Mouse (Mus musculus): ENCODE measurements around the gene Milr1. TPM values are rescaled to one million over a fixed set of nuclear protein-coding genes. Genes with fewer than 3 reads are reported as not detected.
"Not testable (repeated sequence)": the region's sequence is repeated elsewhere in the genome, so short reads cannot be mapped to it uniquely, and the experiment has no call there.

The Milr1 gene
- polyA plus RNA-seq, 1 experiment from 2014 or later = 2.7 TPM

GRCm38 (mm10) chr11:106737178-106737621 lies 13.8 kb upstream of the Milr1 start:
- Histone ChIP-seq H3K27ac (peak overlapping the region; percentile 31; the same call in 1 of the 2 replicates), H3K4me2 (no peak overlapping the region), H3K36me3 (no peaks in the 10 kb centered on the region), H3K4me1 (no peaks in the 10 kb centered on the region; the same call in 1 of the 2 replicates), H3K9me3 (no peaks in the 10 kb centered on the region), H3K4me3 (replicated peaks) (no peak overlapping the region), H3K9ac (no peak overlapping the region), H3K27me3 (replicated peaks) (no peaks in the 10 kb centered on the region)
- no peak; the same call in 1 of the 2 replicates for ATAC-seq (ENCODE audit: insufficient read depth, low FRiP score, low read depth)
- 31% methylated on average over 12 of the region's 12 CpGs for WGBS

GRCm38 (mm10) chr11:106739116-106739515 lies 11.9 kb upstream of the Milr1 start:
- Histone ChIP-seq H3K27ac (no peak overlapping the region), H3K9ac (no peak overlapping the region), H3K4me3 (replicated peaks) (no peak overlapping the region), H3K36me3 (no peaks in the 10 kb centered on the region), H3K9me3 (no peaks in the 10 kb centered on the region), H3K4me1 (no peaks in the 10 kb centered on the region; the same call in 1 of the 2 replicates), H3K27me3 (replicated peaks) (no peaks in the 10 kb centered on the region), H3K4me2 (no peak overlapping the region)
- no peak for ATAC-seq (ENCODE audit: insufficient read depth, low FRiP score, low read depth)
- WGBS = 97% methylated on average over 2 of the region's 2 CpGs

- not testable (repeated sequence) for H3K36me3 ChIP-seq; H3K9me3 ChIP-seq; H3K27ac ChIP-seq; H3K27me3 ChIP-seq (replicated peaks); H3K4me3 ChIP-seq (replicated peaks); ATAC-seq (ENCODE audit: insufficient read depth, low FRiP score, low read depth); H3K9ac ChIP-seq; H3K4me2 ChIP-seq; H3K4me1 ChIP-seq
- 83% methylated on average over 6 of the region's 8 CpGs for WGBS
Observed at GRCm38 (mm10) chr11:106740724-106741123, 10.3 kb upstream of the Milr1 start.

GRCm38 (mm10) chr11:106741232-106741631 lies 9.8 kb upstream of the Milr1 start:
- no peak overlapping the region for H3K4me3 ChIP-seq (replicated peaks)
- H3K4me2 ChIP-seq = no peak overlapping the region
- no peaks in the 10 kb centered on the region; the same call in 1 of the 2 replicates for H3K4me1 ChIP-seq
- 71% methylated on average over 6 of the region's 6 CpGs for WGBS
- no peak for ATAC-seq (ENCODE audit: insufficient read depth, low FRiP score, low read depth)
- H3K27me3 ChIP-seq (replicated peaks) = no peaks in the 10 kb centered on the region
- no peaks in the 10 kb centered on the region for H3K9me3 ChIP-seq
- no peaks in the 10 kb centered on the region for H3K36me3 ChIP-seq
- H3K27ac ChIP-seq = no peak overlapping the region
- H3K9ac ChIP-seq = no peak overlapping the region

GRCm38 (mm10) chr11:106741826-106742225 lies 9.2 kb upstream of the Milr1 start:
- no peaks in the 10 kb centered on the region for H3K4me1 ChIP-seq
- no peaks in the 10 kb centered on the region for H3K36me3 ChIP-seq
- H3K4me3 ChIP-seq (replicated peaks) = no peak overlapping the region
- no peak for ATAC-seq (ENCODE audit: insufficient read depth, low FRiP score, low read depth)
- H3K9ac ChIP-seq = no peak overlapping the region
- no peak overlapping the region for H3K4me2 ChIP-seq
- 86% methylated on average over 3 of the region's 3 CpGs for WGBS
- no peaks in the 10 kb centered on the region for H3K27me3 ChIP-seq (replicated peaks)
- no peak overlapping the region for H3K27ac ChIP-seq
- H3K9me3 ChIP-seq = no peaks in the 10 kb centered on the region

- H3K27ac ChIP-seq = no peak overlapping the region
- no peaks in the 10 kb centered on the region for H3K9me3 ChIP-seq
- H3K4me2 ChIP-seq = no peak overlapping the region
- no peaks in the 10 kb centered on the region for H3K4me1 ChIP-seq
- no peak overlapping the region for H3K4me3 ChIP-seq (replicated peaks)
- H3K27me3 ChIP-seq (replicated peaks) = no peaks in the 10 kb centered on the region
- H3K9ac ChIP-seq = no peak overlapping the region
- 43% methylated on average over 6 of the region's 6 CpGs for WGBS
- no peak for ATAC-seq (ENCODE audit: insufficient read depth, low FRiP score, low read depth)
- no peaks in the 10 kb centered on the region for H3K36me3 ChIP-seq
Observed at GRCm38 (mm10) chr11:106742388-106742841, 8.6 kb upstream of the Milr1 start.

- ATAC-seq (ENCODE audit: insufficient read depth, low FRiP score, low read depth) = no peak
- no peaks in the 10 kb centered on the region for H3K4me1 ChIP-seq
Observed at GRCm38 (mm10) chr11:106744949-106745348, 6.1 kb upstream of the Milr1 start.

GRCm38 (mm10) chr11:106749557-106750120 lies 1.4 kb upstream of the Milr1 start:
- 95% methylated on average over 7 of the region's 7 CpGs for WGBS
- not testable (repeated sequence) for H3K9me3 ChIP-seq; H3K27ac ChIP-seq; ATAC-seq (ENCODE audit: insufficient read depth, low FRiP score, low read depth); H3K4me3 ChIP-seq (replicated peaks); H3K4me2 ChIP-seq; H3K4me1 ChIP-seq; H3K36me3 ChIP-seq; H3K9ac ChIP-seq; H3K27me3 ChIP-seq (replicated peaks)

More at GRCm38 (mm10) chr11:106744949-106745348, 6.1 kb upstream of the Milr1 start:
- Histone ChIP-seq H3K9me3 (no peaks in the 10 kb centered on the region), H3K4me2 (no peak overlapping the region), H3K36me3 (no peaks in the 10 kb centered on the region), H3K9ac (no peak overlapping the region), H3K27ac (no peak overlapping the region), H3K4me3 (replicated peaks) (no peak overlapping the region), H3K27me3 (replicated peaks) (no peaks in the 10 kb centered on the region)
- 96% methylated on average over 5 of the region's 5 CpGs for WGBS

- H3K4me3 ChIP-seq (replicated peaks) = no peak within 1 kb of the TSS
- H3K27me3 ChIP-seq (replicated peaks) = no peaks in the 10 kb centered on the region
Observed at GRCm38 (mm10) chr11:106750121-106750751, 790 bp upstream of the Milr1 start, which contains the start of gene Pecam1. Gene Pecam1, minus strand, starts transcription at chr11:106750628.

GRCm38 (mm10) chr11:106752103-106752502 lies 1.1 kb downstream of the Milr1 start:
- Histone ChIP-seq H3K4me2 (no peak overlapping the region), H3K4me3 (replicated peaks) (no peak overlapping the region), H3K27me3 (replicated peaks) (no peaks in the 10 kb centered on the region), H3K4me1 (no peaks in the 10 kb centered on the region; the same call in 1 of the 2 replicates), H3K27ac (peak overlapping the region; percentile 13; the same call in 1 of the 2 replicates), H3K9me3 (no peaks in the 10 kb centered on the region), H3K36me3 (no peaks in the 10 kb centered on the region), H3K9ac (no peak overlapping the region)
- 78% methylated on average over 7 of the region's 7 CpGs for WGBS
- no peak for ATAC-seq (ENCODE audit: insufficient read depth, low FRiP score, low read depth)

More at GRCm38 (mm10) chr11:106750121-106750751, 790 bp upstream of the Milr1 start, which contains the start of gene Pecam1:
- Histone ChIP-seq H3K4me1 (no peaks in the 10 kb centered on the region; the same call in 1 of the 2 replicates), H3K36me3 (no peaks in the 10 kb centered on the region), H3K4me2 (no peak within 1 kb of the TSS), H3K27ac (no peak within 1 kb of the TSS), H3K9ac (no peak within 1 kb of the TSS), H3K9me3 (no peaks in the 10 kb centered on the region)
- ATAC-seq (ENCODE audit: insufficient read depth, low FRiP score, low read depth) = no peak
- 65% methylated on average over 13 of the region's 13 CpGs for WGBS

- Histone ChIP-seq H3K9ac (no peak overlapping the region), H3K4me1 (no peaks in the 10 kb centered on the region; the same call in 1 of the 2 replicates), H3K4me3 (replicated peaks) (no peak overlapping the region), H3K27ac (no peak overlapping the region), H3K36me3 (no peaks in the 10 kb centered on the region), H3K4me2 (no peak overlapping the region), H3K27me3 (replicated peaks) (no peaks in the 10 kb centered on the region), H3K9me3 (no peaks in the 10 kb centered on the region)
- no peak for ATAC-seq (ENCODE audit: insufficient read depth, low FRiP score, low read depth)
- 76% methylated on average over 6 of the region's 6 CpGs for WGBS
Observed at GRCm38 (mm10) chr11:106753314-106753713, 2.3 kb downstream of the Milr1 start.

GRCm38 (mm10) chr11:106755583-106755982 lies 4.6 kb downstream of the Milr1 start:
- no peaks in the 10 kb centered on the region for H3K9me3 ChIP-seq
- H3K27me3 ChIP-seq (replicated peaks) = no peaks in the 10 kb centered on the region
- H3K36me3 ChIP-seq = no peaks in the 10 kb centered on the region
- no peak overlapping the region for H3K4me3 ChIP-seq (replicated peaks)
- WGBS = 61% methylated on average over 5 of the region's 5 CpGs
- H3K27ac ChIP-seq = no peak overlapping the region
- no peak overlapping the region for H3K4me2 ChIP-seq
- no peak overlapping the region for H3K9ac ChIP-seq
- no peaks in the 10 kb centered on the region; the same call in 1 of the 2 replicates for H3K4me1 ChIP-seq
- ATAC-seq (ENCODE audit: insufficient read depth, low FRiP score, low read depth) = no peak

Measured in stomach, embryonic 15.5 days (tissue).